Mouse (Mus musculus): ENCODE data around the gene Neurog1.

Gene Neurog1

DNA sequence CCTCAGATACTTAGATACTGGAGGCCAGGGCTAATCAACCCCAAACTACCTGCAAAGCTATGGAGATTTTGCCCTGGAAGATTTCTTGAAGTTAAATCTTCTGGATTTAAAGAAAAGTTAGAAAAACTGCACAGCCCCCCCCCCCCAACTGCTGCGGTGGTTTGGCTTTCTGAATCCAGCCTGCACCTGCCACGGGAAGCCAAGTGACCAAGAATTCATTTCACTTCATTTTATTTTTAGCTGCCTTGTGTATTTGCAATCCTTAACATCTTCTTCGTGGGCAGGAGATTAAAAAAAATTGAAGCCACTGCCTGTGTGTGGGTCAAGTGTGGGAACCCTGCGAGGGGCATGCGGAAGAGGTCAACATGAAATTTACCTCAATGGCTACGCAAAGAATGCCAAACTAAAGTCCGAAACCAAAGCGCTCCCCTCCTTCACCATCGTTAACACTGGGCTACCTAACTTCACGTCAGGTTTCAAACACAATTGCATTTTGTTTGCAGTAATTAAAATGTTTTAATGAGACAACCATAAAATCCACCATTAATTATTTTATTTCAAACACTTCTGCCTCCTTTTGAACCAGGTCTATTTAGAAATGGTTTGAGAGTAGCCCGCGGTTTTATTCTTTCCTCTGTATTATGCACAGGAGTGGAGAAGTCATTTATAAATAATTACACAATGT is 5.6 kb upstream of the Neurog1 start:
- no peak for DNase-seq

DNA sequence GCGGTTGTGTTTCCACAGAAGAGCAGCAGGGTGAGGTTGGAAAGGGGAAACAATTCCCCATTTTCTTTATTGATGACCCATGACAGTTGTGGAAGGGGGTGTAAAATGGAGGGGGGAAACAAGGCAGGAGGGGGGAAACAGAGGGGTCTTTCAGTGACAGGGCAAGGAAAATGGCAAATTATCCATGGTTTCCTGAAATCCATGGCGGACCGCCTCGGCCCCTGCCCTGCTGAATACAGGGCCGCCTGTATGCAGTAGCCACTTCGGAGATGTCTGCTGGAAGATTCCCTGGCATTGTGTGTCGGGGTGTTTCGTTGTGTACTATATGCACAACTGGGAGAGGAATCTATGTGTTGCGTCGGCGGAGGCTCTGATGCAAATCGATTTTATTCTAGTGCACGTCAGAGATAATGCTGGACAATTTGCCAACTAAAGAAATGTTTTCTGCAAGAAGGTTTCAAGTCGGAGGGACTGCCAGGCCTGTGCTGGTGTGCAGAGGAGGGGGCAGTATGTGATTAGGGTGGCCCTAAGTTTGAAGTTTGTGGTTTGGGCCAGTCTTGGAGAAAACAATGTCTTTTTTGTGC is 4.8 kb upstream of the Neurog1 start:
- no peak for DNase-seq

DNA sequence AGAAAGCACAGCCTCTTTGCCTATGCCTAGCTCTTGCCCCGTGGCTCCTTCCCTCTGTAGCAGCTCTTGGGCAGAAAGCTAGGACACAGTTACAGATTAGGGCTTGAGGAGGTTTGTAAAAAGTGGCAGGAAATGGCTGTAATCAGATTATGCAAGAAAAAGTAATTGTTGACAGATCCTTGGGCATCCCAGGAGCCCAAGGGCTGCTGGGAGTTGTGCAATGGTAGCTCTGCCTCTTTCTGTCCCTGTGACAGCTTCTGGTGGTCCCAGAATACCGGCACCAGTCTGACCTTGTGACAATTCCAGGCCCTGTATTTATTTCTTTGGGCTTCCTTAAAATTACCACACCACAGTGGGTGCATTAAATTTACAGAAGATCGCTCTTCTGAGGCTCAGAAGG is 1.4 kb upstream of the Neurog1 start:
- DNase-seq, result no peak

DNA sequence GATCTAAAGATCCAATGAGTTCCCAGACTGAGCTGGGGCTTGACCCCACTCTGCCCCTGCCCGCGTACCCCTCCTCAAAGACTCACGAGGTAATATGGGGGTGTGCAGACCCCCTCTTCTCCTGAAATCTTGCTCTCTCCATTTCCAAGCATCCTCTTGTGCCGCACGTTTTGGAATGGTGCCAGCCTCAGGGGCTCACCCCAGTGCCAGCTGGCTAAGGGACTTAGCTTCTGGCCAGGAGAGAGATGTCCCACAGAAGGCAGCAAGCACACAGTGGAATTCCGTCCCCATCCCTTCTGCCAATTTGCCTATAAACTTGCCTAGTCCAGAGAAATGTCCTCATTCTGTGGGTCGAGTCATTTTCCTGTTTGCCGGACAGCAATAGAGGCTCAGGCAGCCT is 820 bp upstream of the Neurog1 start:
- no peak for DNase-seq

DNA sequence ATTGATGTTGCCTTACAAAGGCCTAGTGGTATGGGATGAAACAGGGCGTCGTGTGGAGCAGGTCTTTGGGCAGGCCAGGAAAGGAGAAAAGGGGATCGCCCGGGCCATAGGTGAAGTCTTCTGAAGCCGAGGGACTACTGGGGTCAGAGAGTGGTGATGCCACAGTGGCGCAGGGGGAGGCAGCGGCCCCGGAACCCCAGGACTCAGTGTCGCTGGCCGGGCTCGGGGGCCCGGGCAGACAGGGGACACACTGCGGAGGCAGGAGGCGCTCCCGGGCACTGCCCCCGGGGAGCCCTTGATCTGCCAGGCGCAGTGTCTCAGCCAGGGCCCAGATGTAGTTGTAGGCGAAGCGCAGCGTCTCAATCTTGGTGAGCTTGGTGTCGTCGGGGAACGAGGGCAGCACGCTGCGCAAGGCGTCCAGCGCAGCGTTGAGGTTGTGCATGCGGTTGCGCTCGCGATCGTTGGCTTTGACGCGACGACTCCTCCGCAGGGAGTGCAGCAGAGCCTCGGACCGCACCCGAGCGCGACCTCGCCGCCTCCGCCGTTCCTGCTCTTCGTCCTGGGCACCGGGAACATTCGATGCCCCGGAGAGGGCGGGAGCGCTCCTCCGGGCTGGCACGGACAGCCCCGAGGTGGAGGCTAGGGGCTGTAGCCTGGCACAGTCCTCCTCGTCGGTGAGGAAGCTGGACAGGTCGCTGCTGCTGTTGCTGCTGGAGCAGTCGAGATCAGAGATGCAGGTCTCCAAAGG is 613 bp downstream of the Neurog1 start:
- no peak for DNase-seq

DNA sequence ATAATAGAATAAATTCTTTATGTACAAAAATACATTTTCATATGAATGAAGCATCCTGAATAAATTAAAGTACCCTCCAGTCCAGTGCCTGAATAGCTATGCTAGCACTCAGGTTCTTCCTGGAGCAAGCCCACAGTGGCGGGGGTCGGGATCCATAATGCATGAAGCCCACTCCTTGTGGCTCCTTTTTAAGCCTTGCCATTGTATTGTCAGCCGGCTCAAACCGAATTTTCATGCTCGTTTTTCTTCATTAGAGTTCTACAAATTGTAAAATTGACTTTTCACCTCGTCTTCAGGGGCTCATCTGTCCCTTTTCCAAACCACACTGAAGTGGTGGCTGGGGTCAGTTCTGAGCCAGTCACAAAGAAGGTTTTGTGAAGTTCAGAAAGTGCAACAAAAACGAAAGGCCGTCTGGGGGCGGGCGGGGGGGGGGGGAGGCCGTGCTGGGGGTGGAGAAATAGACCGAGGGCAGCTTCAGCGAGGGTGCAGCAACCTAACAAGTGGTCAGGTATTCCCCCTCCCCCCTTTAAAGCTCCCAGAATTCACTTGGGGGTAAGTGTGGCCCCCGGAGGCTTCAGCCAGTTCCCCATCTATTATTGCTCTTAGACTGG is 1.3 kb downstream of the Neurog1 start:
- DNase-seq, result no peak

DNA sequence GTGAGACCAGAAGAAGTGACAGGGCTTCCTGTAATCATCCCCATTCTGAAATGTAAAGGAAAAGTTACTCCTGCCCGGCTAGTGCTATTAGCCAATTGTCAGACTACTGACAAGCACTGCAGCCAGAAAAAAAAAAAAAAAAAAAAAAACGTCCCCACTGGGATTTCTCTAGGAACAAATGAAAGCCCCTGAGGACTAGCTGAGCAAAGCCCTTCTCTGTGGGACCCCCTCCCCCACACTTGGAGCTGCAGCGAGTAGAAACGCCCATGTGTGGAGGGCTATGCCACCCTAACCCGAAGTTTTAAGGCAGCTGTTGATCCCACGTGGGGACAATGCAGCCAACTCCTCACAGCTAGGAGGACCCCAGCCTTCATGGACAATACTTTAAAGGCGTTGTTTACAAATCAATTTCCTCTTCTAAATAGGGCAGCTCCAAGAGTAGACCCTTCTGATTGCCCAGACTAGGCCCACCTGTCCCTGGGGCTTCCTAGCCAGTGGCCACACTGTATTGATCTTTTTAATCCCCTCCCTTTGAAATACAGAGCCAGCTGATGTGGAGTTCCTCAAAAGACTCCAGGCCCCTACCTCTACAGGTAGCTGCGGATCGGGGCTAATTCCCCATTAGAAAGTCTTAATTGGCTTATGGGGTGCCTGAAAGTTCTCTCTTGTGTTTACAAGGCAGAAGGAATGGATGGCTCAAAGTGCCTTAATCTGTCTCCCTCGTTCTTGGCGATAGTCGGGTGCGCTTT is 2.2 kb downstream of the Neurog1 start:
- DNase-seq, result no peak

DNA sequence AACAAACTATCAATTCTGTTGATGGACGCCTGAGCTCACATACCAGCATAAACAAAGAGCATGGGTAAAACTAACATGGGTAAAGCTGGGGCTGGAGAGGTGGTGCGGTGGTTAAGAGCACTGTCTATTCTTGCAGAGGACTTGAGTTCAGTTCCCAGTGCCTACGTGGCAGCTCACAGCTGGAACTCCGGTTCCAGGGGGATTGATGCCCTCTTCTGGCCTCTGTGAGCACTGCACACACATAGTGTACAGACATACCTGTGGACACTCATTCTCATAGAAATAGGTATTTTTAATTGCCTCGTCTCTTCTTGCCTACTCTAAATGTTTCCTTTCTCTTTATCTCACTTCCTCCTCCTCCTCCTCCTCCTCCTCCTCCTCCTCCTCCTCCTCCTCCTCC is 8.9 kb downstream of the Neurog1 start:
- no peak for DNase-seq

DNA sequence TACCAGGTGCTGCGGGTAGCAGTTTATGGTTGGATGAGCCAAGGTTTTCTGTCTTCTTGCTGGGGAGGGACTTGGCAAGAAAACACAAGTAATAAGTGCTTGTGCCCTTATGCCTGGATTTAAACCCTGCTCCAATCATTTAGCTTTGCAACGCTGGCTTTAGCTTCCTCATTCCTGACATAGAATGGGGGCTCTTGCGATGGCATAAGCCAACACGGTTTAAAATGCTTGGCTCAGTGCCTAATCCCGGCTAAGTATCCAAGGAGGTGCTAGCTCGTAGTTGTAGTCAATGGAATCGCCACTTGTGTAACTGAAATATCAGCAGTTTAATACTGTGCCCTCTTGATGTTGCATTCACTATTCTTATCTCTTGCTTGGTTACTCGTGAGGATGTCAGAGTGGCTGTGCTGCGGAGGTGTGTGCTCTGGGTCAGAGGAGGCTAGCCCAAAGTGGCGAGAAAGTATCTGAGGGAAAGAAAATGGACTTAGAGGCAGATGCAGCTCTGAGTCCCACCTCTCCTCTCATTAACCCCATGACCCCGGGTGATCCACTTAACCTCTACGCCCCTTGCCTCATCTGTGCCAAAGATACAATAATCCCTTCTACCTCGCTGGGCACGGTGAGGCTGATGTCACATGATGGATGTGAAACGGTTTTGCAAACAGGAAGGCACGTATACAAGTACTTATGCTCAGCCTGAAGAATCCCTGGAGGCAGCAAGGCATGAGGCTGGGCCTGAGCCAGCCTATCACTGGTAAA is 11.8 kb downstream of the Neurog1 start:
- no peak for DNase-seq

DNA sequence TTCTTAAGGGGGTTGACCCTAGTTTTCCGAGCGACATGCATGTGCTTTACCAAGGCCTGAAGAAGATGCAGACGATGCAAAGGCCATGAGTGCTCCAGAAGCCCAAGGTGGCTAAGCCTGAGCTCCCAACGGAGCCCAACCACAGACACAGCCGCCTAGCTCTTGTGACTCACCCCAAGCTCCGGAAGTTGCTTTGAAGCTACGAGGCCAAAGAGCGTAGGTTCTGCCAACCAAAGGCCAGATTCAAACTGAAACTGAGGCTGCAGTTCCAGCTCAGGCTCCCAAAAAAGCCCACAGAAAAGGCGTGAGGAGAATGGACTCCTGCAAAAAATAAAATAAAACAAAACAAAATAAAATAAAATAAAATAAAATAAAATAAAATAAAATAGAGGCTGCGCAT is 14.1 kb downstream of the Neurog1 start:
- DNase-seq, result no peak

DNA sequence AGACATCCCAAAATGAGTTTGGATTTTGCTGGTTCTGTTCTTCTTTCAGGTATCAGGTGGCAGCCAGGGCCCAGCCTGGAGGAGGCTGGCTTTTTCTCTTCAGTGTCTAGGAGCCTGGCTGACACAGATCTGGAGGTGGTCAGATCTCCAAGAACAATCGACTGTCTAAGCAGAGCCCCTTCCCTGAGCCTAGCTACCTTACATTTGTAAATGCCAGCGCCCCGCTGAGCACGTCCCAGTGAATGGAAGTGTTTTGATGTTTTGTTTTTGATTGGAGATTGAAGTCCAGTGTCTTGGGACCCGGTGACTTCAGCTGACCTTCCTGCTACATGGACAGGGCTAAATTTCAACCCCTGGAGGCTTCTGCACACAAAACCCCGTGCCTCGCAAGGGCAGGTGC is 15.8 kb downstream of the Neurog1 start:
- no peak for DNase-seq

DNA sequence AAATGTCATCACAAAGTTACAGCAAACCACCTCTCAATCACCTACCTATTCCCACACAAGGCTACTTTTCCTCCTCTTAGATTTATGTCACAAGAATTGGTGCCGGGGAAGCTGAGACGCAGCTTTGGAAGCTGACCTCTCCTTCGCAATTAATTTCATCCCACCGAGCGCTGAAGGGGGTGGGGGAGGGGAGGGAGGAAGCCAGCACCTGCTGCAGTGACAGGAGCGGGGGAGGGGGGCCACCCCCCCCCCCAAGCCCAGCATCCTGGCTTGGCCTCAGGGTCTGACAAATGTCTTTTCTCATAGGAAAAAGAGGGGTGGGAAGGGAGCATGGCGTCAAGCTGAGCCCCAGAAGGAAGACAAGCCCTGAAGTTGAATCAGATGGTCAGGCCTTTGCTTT is 23.2 kb downstream of the Neurog1 start:
- DNase-seq, result no peak

DNA sequence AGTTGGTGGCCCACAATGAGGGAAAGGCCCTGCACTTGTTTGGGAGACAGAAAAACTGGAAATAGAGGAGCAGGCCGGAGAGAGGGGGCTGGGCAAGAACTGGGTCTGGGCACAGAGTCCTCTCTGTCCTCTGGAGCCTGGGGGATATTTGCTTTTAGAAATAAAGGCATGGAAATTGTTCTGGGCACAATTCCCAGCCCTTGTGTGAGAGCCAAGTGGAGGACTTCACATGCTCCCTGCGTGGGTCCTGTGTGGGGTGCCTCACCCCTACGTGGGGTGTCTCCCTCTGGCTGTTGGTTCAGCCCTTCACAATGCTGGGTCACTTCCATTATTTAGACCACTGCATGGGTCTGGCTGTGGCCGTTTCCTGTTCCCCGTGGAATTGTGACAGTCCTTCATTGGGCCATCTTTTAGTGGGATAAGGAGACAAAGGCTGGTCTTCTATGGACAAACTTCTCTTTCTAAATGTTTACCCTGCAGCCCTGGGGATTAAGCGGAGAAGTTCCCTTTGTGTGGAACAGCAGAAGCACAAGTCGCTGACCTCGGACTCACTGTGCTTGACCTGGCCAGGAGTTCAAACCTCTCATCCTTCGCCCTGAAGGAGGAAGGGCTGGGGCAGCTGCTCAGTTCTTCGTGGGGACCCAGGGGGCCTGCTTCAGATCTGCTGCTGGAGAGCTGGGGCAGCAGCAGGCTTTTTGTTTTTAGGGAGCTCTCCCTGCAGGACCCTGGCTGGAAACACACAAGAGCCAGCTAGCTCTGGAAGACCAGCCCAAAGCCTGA is 25.6 kb downstream of the Neurog1 start:
- DNase-seq, result no peak

DNA sequence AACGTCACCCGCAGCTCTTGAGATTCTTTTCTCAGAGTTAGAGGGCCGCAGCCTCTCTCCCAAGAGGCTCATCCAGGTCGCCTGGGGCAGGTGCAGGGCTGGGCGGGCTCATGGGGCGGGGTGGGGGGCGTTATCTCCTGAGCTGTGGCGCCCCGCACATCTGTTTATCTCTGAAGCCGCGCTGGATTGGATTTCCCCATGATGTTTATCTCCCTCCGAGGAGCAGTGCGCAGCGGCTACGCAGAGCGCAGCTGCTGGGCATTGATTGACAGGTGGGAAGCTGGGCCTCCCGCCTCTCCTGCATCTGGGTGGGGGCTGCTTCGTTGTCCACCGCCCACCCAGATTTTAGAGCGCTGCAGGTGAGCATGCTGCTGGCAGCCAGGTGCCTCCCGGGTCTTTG is 28.3 kb downstream of the Neurog1 start:
- DNase-seq, result no peak

DNA sequence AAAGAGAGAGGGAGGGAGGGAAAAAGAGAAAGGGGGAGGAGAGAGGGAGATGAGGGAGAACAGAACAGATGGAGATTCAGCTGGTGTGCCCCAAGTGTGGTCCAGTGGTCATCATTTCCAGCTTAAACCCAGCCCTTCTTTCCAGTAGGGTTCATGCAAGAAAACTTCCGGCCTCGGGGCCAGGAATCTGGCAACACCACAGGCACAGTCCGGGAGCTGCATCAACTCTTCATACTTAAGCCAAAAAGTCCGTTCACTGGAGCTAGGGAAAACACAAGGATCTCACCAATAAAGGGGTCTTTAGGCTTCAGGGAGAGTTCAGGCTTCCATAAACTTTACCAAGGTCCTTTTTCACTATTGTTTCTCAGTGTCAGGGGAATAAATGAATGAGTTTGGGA is 29.1 kb downstream of the Neurog1 start:
- DNase-seq, result no peak

DNA sequence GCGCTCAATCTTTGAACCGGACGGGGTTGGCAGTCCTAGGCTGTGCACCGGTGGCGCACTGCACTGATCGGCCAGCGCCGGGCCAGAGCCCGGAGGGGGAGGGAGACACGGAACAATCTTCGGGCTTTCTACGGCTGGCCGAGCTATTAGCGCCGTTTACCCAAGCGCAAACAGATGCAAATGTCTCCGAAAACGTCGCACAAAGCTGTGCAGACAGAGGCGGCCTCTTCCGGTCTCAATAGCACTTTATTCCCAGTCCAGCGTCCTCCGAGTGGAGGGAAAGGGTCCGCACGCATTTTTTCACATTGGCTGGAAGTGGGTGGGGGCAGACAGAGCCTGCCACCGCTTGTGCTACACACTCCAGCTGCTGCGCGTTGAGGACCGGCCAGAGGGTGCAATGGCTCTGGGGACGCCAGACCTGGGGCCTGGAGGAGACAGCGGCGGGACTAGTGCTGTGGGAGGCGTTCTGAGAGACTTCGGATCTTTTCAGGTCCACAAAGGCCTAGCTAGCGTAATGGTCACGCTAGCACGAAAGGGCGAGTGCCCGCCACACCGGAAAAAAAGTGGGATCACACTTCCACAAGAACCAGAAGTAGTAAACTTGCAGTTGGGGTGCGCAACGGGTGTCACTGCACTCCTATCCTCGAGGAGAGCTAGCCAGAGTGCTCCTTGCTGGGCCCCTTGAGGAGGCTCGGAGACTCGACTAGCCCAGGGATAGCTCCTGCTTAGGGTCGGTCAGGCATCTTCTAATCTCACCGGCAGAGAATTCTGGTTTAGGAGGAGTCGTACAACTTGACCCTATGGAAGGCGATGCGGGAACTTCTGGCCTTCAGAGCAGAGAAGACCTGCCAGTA is 29.7 kb downstream of the Neurog1 start:
- no peak for DNase-seq

DNA sequence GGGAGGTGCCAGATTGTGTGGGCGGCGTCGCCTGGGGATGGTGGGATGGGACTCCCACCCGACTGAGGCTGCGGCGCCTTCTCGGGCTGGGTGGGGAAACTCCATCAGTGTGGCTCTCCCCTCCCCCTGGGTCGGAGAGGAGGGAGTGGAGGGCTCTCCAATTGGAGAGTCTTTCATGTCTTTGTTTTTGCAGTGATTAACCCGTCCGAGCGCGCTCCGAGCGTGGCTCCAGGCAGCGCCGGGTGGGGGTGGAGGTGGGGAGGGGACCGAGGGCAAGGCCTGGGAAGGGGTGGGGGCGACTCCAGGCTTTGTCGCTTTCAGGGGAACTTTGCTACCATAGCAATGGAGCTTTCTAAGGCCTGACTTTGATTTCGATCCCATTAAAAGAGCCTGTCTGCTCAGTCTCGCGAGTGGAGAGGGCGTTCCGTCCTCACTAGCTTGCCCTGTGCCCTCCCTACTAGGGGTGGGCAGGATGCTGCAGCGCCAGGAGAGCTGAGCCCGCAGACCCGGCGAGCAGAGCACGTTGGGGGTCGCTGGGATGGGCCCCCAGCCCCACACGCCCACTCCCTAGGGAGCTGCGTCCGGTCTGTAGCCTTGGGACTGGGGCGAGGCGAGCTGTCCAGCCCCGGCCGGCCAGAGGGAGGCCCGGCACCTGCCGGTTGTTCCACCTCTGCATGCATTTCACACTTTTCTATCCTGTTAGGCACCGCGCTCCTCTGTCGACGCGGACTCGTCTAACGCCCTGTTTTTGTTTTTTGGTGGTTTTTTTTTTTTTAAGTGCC is 30.6 kb downstream of the Neurog1 start:
- no peak for DNase-seq

DNA sequence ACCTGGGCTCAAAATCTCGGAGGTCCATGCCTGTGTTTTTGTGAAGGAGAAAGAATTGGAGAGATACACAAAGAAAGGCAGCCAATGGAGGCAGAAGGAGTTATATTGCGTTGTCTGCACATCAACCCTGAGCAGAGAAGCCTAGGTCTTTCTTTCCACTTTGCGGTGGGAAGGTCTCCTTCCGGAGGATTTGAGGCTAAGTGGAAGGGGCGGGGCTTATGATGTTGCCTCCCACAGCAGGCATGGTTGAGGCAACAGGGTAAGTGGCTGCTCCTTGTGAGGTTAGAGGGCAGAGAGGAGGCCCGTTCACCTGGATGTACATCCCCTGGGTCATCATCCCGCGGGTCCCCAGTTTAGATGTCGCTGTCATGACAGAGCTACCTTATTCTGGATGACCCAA is 32.7 kb downstream of the Neurog1 start:
- no peak for DNase-seq

DNA sequence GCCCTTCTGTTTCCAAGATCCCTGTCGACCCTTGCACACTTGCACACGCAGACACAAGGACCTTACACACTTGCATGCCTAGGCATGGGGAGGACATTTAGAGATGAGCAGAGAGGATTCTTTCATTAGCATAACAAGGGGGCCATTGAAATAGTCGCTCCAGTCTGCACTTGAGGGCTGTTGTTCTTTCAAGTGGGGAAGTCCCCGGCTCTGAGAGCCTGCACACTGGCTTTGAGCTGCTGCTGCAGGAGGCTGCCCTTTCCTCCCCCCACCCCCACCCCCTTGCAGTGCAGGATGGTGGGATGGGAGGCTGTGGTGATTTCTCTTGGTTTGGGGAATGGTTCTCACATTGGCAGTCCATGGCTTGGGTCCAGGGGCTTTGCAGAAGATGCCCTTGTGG is 35.9 kb downstream of the Neurog1 start:
- DNase-seq, result no peak

DNA sequence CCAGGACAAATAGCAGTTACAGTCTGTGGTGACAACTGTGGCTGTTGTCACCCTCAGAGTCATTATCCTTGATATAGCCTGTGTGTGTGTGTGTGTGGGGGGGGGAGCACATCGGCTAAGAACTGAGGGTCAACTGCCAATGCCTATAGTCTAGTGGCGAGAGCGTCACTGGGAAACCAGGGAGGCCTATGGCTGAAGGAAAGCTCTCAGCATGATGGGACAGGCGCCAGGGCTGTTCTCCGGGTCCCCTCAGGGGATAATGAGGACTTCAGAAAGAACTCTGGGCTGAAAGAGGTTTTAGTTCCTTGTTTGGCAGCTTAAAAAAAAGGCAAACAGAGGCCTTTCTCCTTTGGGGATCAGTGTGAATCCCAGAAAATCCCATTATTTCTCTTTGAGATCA is 37.3 kb downstream of the Neurog1 start:
- no peak for DNase-seq

All from B cell, adult 2 months (primary cell).